Mouse (Mus musculus) limb, embryonic 14.5 days (tissue): Measurements from ENCODE around the gene Otog. TPM values are rescaled to one million over a fixed set of nuclear protein-coding genes. Genes with fewer than 3 reads are reported as not detected.

ENCODE experiments used
- ATAC-seq: fragments of 200-750 bp; cut with Nextera tagmentation; 2 replicates; pipeline ENCODE4 v1.8.0; 2017; ENCODE audit warnings: low read depth, moderate number of reproducible peaks, moderate TSS enrichment; ENCODE audit not compliant: low FRiP score
- DNase-seq: peaks from one replicate; pipeline ENCODE4 v3.0.0-alpha.2; 2015; ENCODE audit warnings: low spot score
- H3K27ac ChIP-seq: fragments of 300-500 bp; sonication (generic); replicated peaks from 2 replicates; pipeline ENCODE4 v1.5.1; 2014; ENCODE audit warnings: low read depth, mild to moderate bottlenecking, low read length, moderate library complexity, mixed read lengths
- H3K27me3 ChIP-seq: fragments of 300-500 bp; sonication (generic); 2 replicates; pipeline ENCODE4 v1.6.1; 2014; ENCODE audit warnings: low read length, mixed read lengths; ENCODE audit not compliant: control insufficient read depth, insufficient read depth
- H3K36me3 ChIP-seq: fragments of 300-500 bp; sonication (generic); 2 replicates; pipeline ENCODE4 v1.6.1; 2014; ENCODE audit warnings: mild to moderate bottlenecking, low read length, moderate library complexity, mixed read lengths; ENCODE audit not compliant: control insufficient read depth, insufficient read depth
- H3K4me1 ChIP-seq: fragments of 300-500 bp; sonication (generic); 2 replicates; pipeline ENCODE4 v1.6.1; 2014; ENCODE audit warnings: antibody characterized with exemption, low read length, mixed read lengths; ENCODE audit not compliant: control insufficient read depth, insufficient read depth
- H3K4me2 ChIP-seq: fragments of 300-500 bp; sonication (generic); replicated peaks from 2 replicates; pipeline ENCODE4 v1.6.1; 2014; ENCODE audit warnings: low read depth, mild to moderate bottlenecking, low read length, moderate library complexity; ENCODE audit not compliant: severe bottlenecking
- H3K4me3 ChIP-seq: fragments of 300-500 bp; sonication (generic); replicated peaks from 2 replicates; pipeline ENCODE4 v1.5.1; 2014; ENCODE audit warnings: low read length
- H3K9ac ChIP-seq: fragments of 300-500 bp; sonication (generic); 2 replicates; pipeline ENCODE4 v1.6.1; 2014; ENCODE audit warnings: mild to moderate bottlenecking, low read depth, low read length, moderate library complexity; ENCODE audit not compliant: severe bottlenecking
- H3K9me3 ChIP-seq: fragments of 300-500 bp; sonication (generic); 2 replicates; pipeline ENCODE4 v1.6.1; 2016; ENCODE audit warnings: low read length; ENCODE audit not compliant: control insufficient read depth
- POLR2A ChIP-seq: fragments of 200-500 bp; IDR thresholded peaks from 2 replicates; pipeline ENCODE4 v1.8.0; 2012; ENCODE audit warnings: inconsistent platforms, mild to moderate bottlenecking, moderate library complexity, borderline replicate concordance; ENCODE audit not compliant: insufficient read depth, insufficient read length; ENCODE audit errors: extremely low read depth
- WGBS: fragments of 180-500 bp; shearing (Covaris S2); extraction: QIAGEN DNeasy Blood & Tissue Kit; methylation state at CpG from one replicate; pipeline ENCODE4 v1.1.7; 2014; 5-methylcytosine and 5-hydroxymethylcytosine counted together
- polyA plus RNA-seq, 2 experiments: library from polyadenylated mRNA; depleted of rRNA in 1 of 2; stranded (reverse) in 1 of 2; unstranded in 1 of 2; fragments of >200 nt; fragmentation: Nextera tagmentation in 1 of 2; extraction: Ambion mirVana in 1 of 2; gene quantifications; 2 replicates each; pipeline versions ENCODE4 v1.2.1 to v1.2.3; 2012 to 2014

Otog gene
- polyA plus RNA-seq, 2 experiments = 0.63 to 2.3 TPM

- H3K4me3 ChIP-seq = no peak overlapping the region
- no peak overlapping the region for H3K9ac ChIP-seq
- no peak overlapping the region for H3K4me2 ChIP-seq
- no peak for DNase-seq
- WGBS = 83% methylated on average over 4 of the region's 4 CpGs
- H3K36me3 ChIP-seq = no peaks in the 10 kb centered on the region
- peaks cover 4% of the 10 kb centered on the region; the same call in 1 of the 2 replicates for H3K4me1 ChIP-seq
- H3K27ac ChIP-seq = no peak overlapping the region
- H3K27me3 ChIP-seq = no peaks in the 10 kb centered on the region
- H3K9me3 ChIP-seq = no peaks in the 10 kb centered on the region
- TF ChIP-seq POLR2A = no peak
- ATAC-seq = no peak
Observed at GRCm38 (mm10) chr7:46240091-46240490, 696 bp upstream of the Otog start.

GRCm38 (mm10) chr7:46246876-46247275 lies 6.1 kb downstream of the Otog start:
- TF ChIP-seq POLR2A = no peak

GRCm38 (mm10) chr7:46247606-46248005 lies 6.8 kb downstream of the Otog start:
- TF ChIP-seq POLR2A = no peak
- DNase-seq (no peak), ATAC-seq (no peak)
- no peak overlapping the region for H3K4me2 ChIP-seq
- H3K9me3 ChIP-seq = no peaks in the 10 kb centered on the region
- no peak overlapping the region for H3K27ac ChIP-seq
- 88% methylated on average over 3 of the region's 3 CpGs for WGBS
- H3K4me1 ChIP-seq = no peaks in the 10 kb centered on the region
- no peaks in the 10 kb centered on the region for H3K27me3 ChIP-seq
- H3K9ac ChIP-seq = no peak overlapping the region
- H3K36me3 ChIP-seq = no peaks in the 10 kb centered on the region
- no peak overlapping the region for H3K4me3 ChIP-seq

More at GRCm38 (mm10) chr7:46246876-46247275, 6.1 kb downstream of the Otog start:
- Histone ChIP-seq H3K9ac (no peak overlapping the region), H3K4me2 (no peak overlapping the region), H3K4me3 (no peak overlapping the region), H3K9me3 (no peaks in the 10 kb centered on the region), H3K27ac (no peak overlapping the region), H3K36me3 (no peaks in the 10 kb centered on the region), H3K27me3 (no peaks in the 10 kb centered on the region), H3K4me1 (no peaks in the 10 kb centered on the region)
- DNase-seq = no peak
- no peak for ATAC-seq

DNA sequence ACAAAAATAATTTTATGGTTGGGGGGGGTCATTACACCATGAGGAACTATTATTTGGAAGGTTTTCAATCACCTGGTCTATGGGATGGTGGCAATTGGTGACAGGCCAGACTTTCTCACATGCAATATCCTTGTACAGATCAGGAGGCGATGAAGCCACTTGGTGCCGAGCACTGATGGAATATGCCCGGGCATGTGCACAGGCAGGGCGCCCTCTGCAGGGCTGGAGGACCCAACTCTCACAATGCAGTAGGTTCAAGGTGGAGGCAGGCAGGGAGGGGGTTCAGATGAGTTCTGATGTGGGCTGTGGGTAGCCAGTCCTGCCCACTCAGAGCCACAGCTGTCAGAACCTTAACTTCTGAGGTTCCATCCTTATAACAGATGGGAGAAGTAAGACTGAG lies 11.1 kb downstream of the Otog start:
- H3K4me3 ChIP-seq = no peak overlapping the region
- H3K27me3 ChIP-seq = no peaks in the 10 kb centered on the region
- 80% methylated on average over 4 of the region's 4 CpGs for WGBS
- no peaks in the 10 kb centered on the region for H3K9me3 ChIP-seq
- no peak overlapping the region for H3K4me2 ChIP-seq
- no peaks in the 10 kb centered on the region for H3K36me3 ChIP-seq
- TF ChIP-seq POLR2A = no peak
- H3K27ac ChIP-seq = no peak overlapping the region
- no peak for DNase-seq
- ATAC-seq = no peak
- no peak overlapping the region for H3K9ac ChIP-seq
- no peaks in the 10 kb centered on the region for H3K4me1 ChIP-seq

- Histone ChIP-seq H3K4me2 (no peak overlapping the region), H3K9ac (no peak overlapping the region), H3K27me3 (no peaks in the 10 kb centered on the region), H3K36me3 (no peaks in the 10 kb centered on the region), H3K9me3 (no peaks in the 10 kb centered on the region), H3K4me1 (no peaks in the 10 kb centered on the region), H3K27ac (no peak overlapping the region), H3K4me3 (no peak overlapping the region)
- ATAC-seq (no peak), DNase-seq (no peak)
- TF ChIP-seq POLR2A = no peak
- WGBS = 64% methylated on average over 5 of the region's 5 CpGs
Observed at GRCm38 (mm10) chr7:46276156-46276555, 35.4 kb downstream of the Otog start.

GRCm38 (mm10) chr7:46279946-46280345 lies 39.2 kb downstream of the Otog start:
- Histone ChIP-seq H3K4me1 (no peaks in the 10 kb centered on the region), H3K9ac (no peak overlapping the region), H3K27ac (no peak overlapping the region), H3K36me3 (no peaks in the 10 kb centered on the region), H3K4me3 (no peak overlapping the region), H3K27me3 (no peaks in the 10 kb centered on the region), H3K9me3 (no peaks in the 10 kb centered on the region), H3K4me2 (no peak overlapping the region)
- no peak; the same call in 1 of the 2 replicates for ATAC-seq
- no peak for TF ChIP-seq POLR2A
- DNase-seq = peak; percentile 80
- WGBS = 17% methylated on average over 6 of the region's 6 CpGs
